Mouse (Mus musculus): ENCODE results near the gene Acot1.

DNA sequence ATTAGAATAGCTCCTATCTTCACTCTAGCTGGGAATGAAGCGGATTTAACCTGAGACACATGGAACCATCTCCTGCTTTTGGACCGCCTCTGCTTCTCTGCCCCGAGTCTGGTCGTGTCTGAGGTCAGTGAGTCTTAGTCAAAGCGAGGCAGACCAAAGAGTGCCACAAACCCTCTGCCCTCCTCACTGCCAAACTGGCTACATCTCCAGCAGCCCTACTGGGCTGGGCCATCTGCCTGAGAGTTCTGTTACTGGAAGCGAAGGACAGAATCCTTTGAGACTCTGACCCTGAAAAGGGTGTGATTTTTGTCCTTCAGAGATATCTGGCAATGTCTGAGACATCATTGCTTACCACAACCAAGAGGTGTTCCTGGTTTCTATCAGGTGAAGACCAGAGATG lies 30.4 kb upstream of the Acot1 start:
- TF ChIP-seq CTCF (IDR thresholded peaks at IDR 0.05; ENCODE audit: extremely low read depth, insufficient read depth, insufficient read length, insufficient replicate concordance) (no peak), POLR2A (IDR thresholded peaks at IDR 0.05; ENCODE audit: low read depth, low read length) (no peak)

All from spleen, adult 2 months (tissue).